Mouse (Mus musculus): ENCODE results near the gene Nol11. TPM values are rescaled to one million over a fixed set of nuclear protein-coding genes. Genes with fewer than 3 reads are reported as not detected.
A peak's percentile ranks its signal among the peaks of the same experiment; 100 is the strongest.
"Not testable (repeated sequence)": the region's sequence is repeated elsewhere in the genome, so short reads cannot be mapped to it uniquely, and the experiment has no call there.

The Nol11 gene
- total and polyA plus RNA-seq, 3 experiments = 1.8 to 75.8 (median 49.5) TPM

- no peak overlapping the region for H3K4me3 ChIP-seq (ENCODE audit: low read depth, low read length)
- no peak for ATAC-seq (ENCODE audit: extremely low read depth, insufficient number of reproducible peaks, low FRiP score, poor library complexity, severe bottlenecking)
- TF ChIP-seq GATA1 (IDR thresholded peaks at IDR 0.05; ENCODE audit: borderline replicate concordance, low read length) (no peak), CTCF (IDR thresholded peaks at IDR 0.05; ENCODE audit: low read depth, low read length) (no peak), POLR2AphosphoS5 (IDR thresholded peaks at IDR 0.05; ENCODE audit: insufficient replicate concordance, low read depth, low read length) (no peak), TAL1 (conservative IDR thresholded peaks at IDR 0.05; ENCODE audit: low read depth, low read length) (no peak), GATA2 (IDR thresholded peaks at IDR 0.05; ENCODE audit: borderline replicate concordance, low read depth, low read length) (no peak)
- 0 out of 2 replicates have a peak, but pooled peaks cover 2% of the 10 kb centered on the region for H3K27me3 ChIP-seq (ENCODE audit: insufficient read depth, low read length)
- no peak for DNase-seq (ENCODE audit: low spot score)
- no peaks in the 10 kb centered on the region for H3K36me3 ChIP-seq (replicated peaks)
- no peaks in the 10 kb centered on the region for H3K9me3 ChIP-seq (replicated peaks)
- H3K4me1 ChIP-seq (ENCODE audit: insufficient read depth, low read depth, low read length) = peaks cover 15% of the 10 kb centered on the region
Observed at GRCm38 (mm10) chr11:107135741-107136140, 53.4 kb downstream of the Nol11 start.

- peaks cover 2% of the 10 kb centered on the region for H3K36me3 ChIP-seq (replicated peaks)
- peaks cover 20% of the 10 kb centered on the region for H3K4me1 ChIP-seq (ENCODE audit: insufficient read depth, low read depth, low read length)
- ATAC-seq (ENCODE audit: extremely low read depth, insufficient number of reproducible peaks, low FRiP score, poor library complexity, severe bottlenecking) (no peak), DNase-seq (ENCODE audit: low spot score) (no peak)
- H3K4me3 ChIP-seq (ENCODE audit: low read depth, low read length) = peak overlapping the region; percentile 89
- H3K9me3 ChIP-seq (replicated peaks) = no peaks in the 10 kb centered on the region
- H3K27me3 ChIP-seq (ENCODE audit: insufficient read depth, low read length) = 0 out of 2 replicates have a peak, but pooled peaks cover 2% of the 10 kb centered on the region
- TF ChIP-seq GATA1 (IDR thresholded peaks at IDR 0.05; ENCODE audit: borderline replicate concordance, low read length) (no peak), CTCF (IDR thresholded peaks at IDR 0.05; ENCODE audit: low read depth, low read length) (no peak)
Observed at GRCm38 (mm10) chr11:107132426-107132825, 56.8 kb downstream of the Nol11 start.

GRCm38 (mm10) chr11:107131749-107132421 lies 57.3 kb downstream of the Nol11 start, which contains the start of gene Bptf:
TSS of gene Bptf (minus strand) at chr11:107132127.
- H3K4me3 ChIP-seq (ENCODE audit: low read depth, low read length) = peak within 1 kb of the TSS; percentile 89
- 0 out of 2 replicates have a peak, but pooled peaks cover 2% of the 10 kb centered on the region for H3K27me3 ChIP-seq (ENCODE audit: insufficient read depth, low read length)
- no peaks in the 10 kb centered on the region for H3K9me3 ChIP-seq (replicated peaks)
- TF ChIP-seq GATA2 (IDR thresholded peaks at IDR 0.05; ENCODE audit: borderline replicate concordance, low read depth, low read length) (no peak), CTCF (IDR thresholded peaks at IDR 0.05; ENCODE audit: low read depth, low read length) (peak; percentile 86; the same call in 1 of the 2 replicates)
- DNase-seq (ENCODE audit: low spot score) = peak; percentile 97
- peaks cover 4% of the 10 kb centered on the region for H3K36me3 ChIP-seq (replicated peaks)
- peaks cover 20% of the 10 kb centered on the region for H3K4me1 ChIP-seq (ENCODE audit: insufficient read depth, low read depth, low read length)
- peak; percentile 45 for ATAC-seq (ENCODE audit: extremely low read depth, insufficient number of reproducible peaks, low FRiP score, poor library complexity, severe bottlenecking)

GRCm38 (mm10) chr11:107130879-107131748 lies 58.1 kb downstream of the Nol11 start:
- DNase-seq (ENCODE audit: low spot score) (peak; percentile 51), ATAC-seq (ENCODE audit: extremely low read depth, insufficient number of reproducible peaks, low FRiP score, poor library complexity, severe bottlenecking) (no peak)
- TF ChIP-seq GATA2 (IDR thresholded peaks at IDR 0.05; ENCODE audit: borderline replicate concordance, low read depth, low read length) (no peak), CTCF (IDR thresholded peaks at IDR 0.05; ENCODE audit: low read depth, low read length) (no peak), GATA1 (IDR thresholded peaks at IDR 0.05; ENCODE audit: borderline replicate concordance, low read length) (no peak), TAL1 (conservative IDR thresholded peaks at IDR 0.05; ENCODE audit: low read depth, low read length) (no peak), POLR2AphosphoS5 (IDR thresholded peaks at IDR 0.05; ENCODE audit: insufficient replicate concordance, low read depth, low read length) (no peak)
- Histone ChIP-seq H3K9me3 (replicated peaks) (no peaks in the 10 kb centered on the region), H3K27me3 (ENCODE audit: insufficient read depth, low read length) (0 out of 2 replicates have a peak, but pooled peaks cover 1% of the 10 kb centered on the region), H3K4me1 (ENCODE audit: insufficient read depth, low read depth, low read length) (peaks cover 25% of the 10 kb centered on the region), H3K4me3 (ENCODE audit: low read depth, low read length) (peak overlapping the region; percentile 89), H3K36me3 (replicated peaks) (peaks cover 11% of the 10 kb centered on the region)

- Histone ChIP-seq H3K27me3 (ENCODE audit: insufficient read depth, low read length) (no peaks in the 10 kb centered on the region), H3K4me3 (ENCODE audit: low read depth, low read length) (peak overlapping the region; percentile 89), H3K4me1 (ENCODE audit: insufficient read depth, low read depth, low read length) (peaks cover 24% of the 10 kb centered on the region), H3K36me3 (replicated peaks) (peaks cover 13% of the 10 kb centered on the region), H3K9me3 (replicated peaks) (no peaks in the 10 kb centered on the region)
- TF ChIP-seq TAL1 (conservative IDR thresholded peaks at IDR 0.05; ENCODE audit: low read depth, low read length) (no peak), GATA2 (IDR thresholded peaks at IDR 0.05; ENCODE audit: borderline replicate concordance, low read depth, low read length) (no peak), GATA1 (IDR thresholded peaks at IDR 0.05; ENCODE audit: borderline replicate concordance, low read length) (no peak), CTCF (IDR thresholded peaks at IDR 0.05; ENCODE audit: low read depth, low read length) (no peak), POLR2AphosphoS5 (IDR thresholded peaks at IDR 0.05; ENCODE audit: insufficient replicate concordance, low read depth, low read length) (no peak)
- ATAC-seq (ENCODE audit: extremely low read depth, insufficient number of reproducible peaks, low FRiP score, poor library complexity, severe bottlenecking) (no peak), DNase-seq (ENCODE audit: low spot score) (no peak)
Observed at GRCm38 (mm10) chr11:107130221-107130788, 58.9 kb downstream of the Nol11 start.

- no peak for ATAC-seq (ENCODE audit: extremely low read depth, insufficient number of reproducible peaks, low FRiP score, poor library complexity, severe bottlenecking)
- Histone ChIP-seq H3K27me3 (ENCODE audit: insufficient read depth, low read length) (no peaks in the 10 kb centered on the region), H3K36me3 (replicated peaks) (peaks cover 14% of the 10 kb centered on the region), H3K9me3 (replicated peaks) (no peaks in the 10 kb centered on the region), H3K4me3 (ENCODE audit: low read depth, low read length) (no peak overlapping the region; the same call in 1 of the 2 replicates), H3K4me1 (ENCODE audit: insufficient read depth, low read depth, low read length) (peaks cover 27% of the 10 kb centered on the region)
- DNase-seq (ENCODE audit: low spot score) = no peak
- no peak for TF ChIP-seq GATA2 (IDR thresholded peaks at IDR 0.05; ENCODE audit: borderline replicate concordance, low read depth, low read length)
- no peak for TF ChIP-seq CTCF (IDR thresholded peaks at IDR 0.05; ENCODE audit: low read depth, low read length)
- TF ChIP-seq POLR2AphosphoS5 (IDR thresholded peaks at IDR 0.05; ENCODE audit: insufficient replicate concordance, low read depth, low read length) = no peak
- no peak for TF ChIP-seq TAL1 (conservative IDR thresholded peaks at IDR 0.05; ENCODE audit: low read depth, low read length)
Observed at GRCm38 (mm10) chr11:107129641-107130040, 59.5 kb downstream of the Nol11 start.

GRCm38 (mm10) chr11:107126716-107127115 lies 62.5 kb downstream of the Nol11 start:
- not testable (repeated sequence) for H3K4me3 ChIP-seq (ENCODE audit: low read depth, low read length); ATAC-seq (ENCODE audit: extremely low read depth, insufficient number of reproducible peaks, low FRiP score, poor library complexity, severe bottlenecking); DNase-seq (ENCODE audit: low spot score); H3K9me3 ChIP-seq (replicated peaks); H3K27me3 ChIP-seq (ENCODE audit: insufficient read depth, low read length)
- Histone ChIP-seq H3K4me1 (ENCODE audit: insufficient read depth, low read depth, low read length) (peaks cover 35% of the 10 kb centered on the region), H3K36me3 (replicated peaks) (peaks cover 37% of the 10 kb centered on the region)

All from G1E (cell line).